Mouse (Mus musculus) myocyte (in vitro differentiated cells): ENCODE measurements at regions not wholly inside any gene's neighbourhood (a gene's known extent, or its start where the extent isn't known, plus 50 kb on each side); places are given as distances from the start of the nearest gene placed in this dataset.

Experiments used
- H3K27me3 ChIP-seq: one replicate; pipeline ENCODE4 v1.6.1; 2011; ENCODE audit not compliant: control insufficient read depth, insufficient read depth, insufficient read length
- H3K36me3 ChIP-seq: one replicate; pipeline ENCODE4 v1.6.1; 2011; ENCODE audit not compliant: control insufficient read depth, insufficient read depth
- H3K4me2 ChIP-seq: one replicate; pipeline ENCODE4 v1.6.1; 2011; ENCODE audit warnings: low read depth, control low read depth
- H3K4me3 ChIP-seq: one replicate; pipeline ENCODE4 v1.5.1; 2011; ENCODE audit warnings: mild to moderate bottlenecking, control low read depth, moderate library complexity
- H3K79me2 ChIP-seq: one replicate; pipeline ENCODE4 v1.6.1; 2011; ENCODE audit not compliant: control insufficient read depth, insufficient read depth
- H3ac ChIP-seq: one replicate; pipeline ENCODE4 v1.6.1; 2011; ENCODE audit not compliant: control insufficient read depth, insufficient read length
- CEBPB ChIP-seq: IDR thresholded peaks from 2 replicates; pipeline ENCODE4 v1.6.1; 2011; ENCODE audit warnings: mild to moderate bottlenecking, moderate library complexity; ENCODE audit not compliant: poor library complexity, insufficient read depth, severe bottlenecking
- E2F4 ChIP-seq: IDR thresholded peaks from one replicate; pipeline ENCODE4 v1.6.1; 2011; ENCODE audit warnings: mild to moderate bottlenecking, control low read depth, moderate library complexity; ENCODE audit not compliant: insufficient read depth
- MAX ChIP-seq: IDR thresholded peaks from one replicate; pipeline ENCODE4 v1.6.1; 2011; ENCODE audit warnings: low read depth, mild to moderate bottlenecking, control low read depth
- MYOD1 ChIP-seq, 3 experiments: IDR thresholded peaks; one replicate each; pipeline ENCODE4 v1.6.1; 2011; ENCODE audit warnings: control low read depth in 2 of 3, low read depth in 2 of 3, mild to moderate bottlenecking in 2 of 3, moderate library complexity in 1 of 3; ENCODE audit not compliant: insufficient read length in 2 of 3, control insufficient read depth in 1 of 3
- MYOG ChIP-seq, 3 experiments: IDR thresholded peaks; one replicate each; pipeline ENCODE4 v1.6.1; 2011; ENCODE audit warnings: control low read depth in 2 of 3, low read depth in 2 of 3, mild to moderate bottlenecking in 2 of 3; ENCODE audit not compliant: insufficient read length in 2 of 3, control insufficient read depth in 1 of 3, insufficient read depth in 1 of 3
- POLR2A ChIP-seq: IDR thresholded peaks from one replicate; pipeline ENCODE4 v1.6.1; 2011; ENCODE audit warnings: low read depth, mild to moderate bottlenecking, control low read depth, moderate library complexity; ENCODE audit not compliant: insufficient read length
- POLR2AphosphoS2 ChIP-seq: IDR thresholded peaks from one replicate; pipeline ENCODE4 v1.6.1; 2011; ENCODE audit warnings: low read depth, control low read depth; ENCODE audit not compliant: insufficient read length
- REST ChIP-seq: IDR thresholded peaks from one replicate; pipeline ENCODE4 v1.6.1; 2011; ENCODE audit warnings: mild to moderate bottlenecking, control low read depth, moderate library complexity; ENCODE audit not compliant: insufficient read depth, insufficient read length
- SRF ChIP-seq: IDR thresholded peaks from one replicate; pipeline ENCODE4 v1.6.1; 2011; ENCODE audit warnings: low read depth; ENCODE audit not compliant: control insufficient read depth, insufficient read length
- TCF12 ChIP-seq: IDR thresholded peaks from one replicate; pipeline ENCODE4 v1.6.1; 2011; ENCODE audit warnings: mild to moderate bottlenecking, control low read depth; ENCODE audit not compliant: poor library complexity, insufficient read depth, severe bottlenecking
- TCF3 ChIP-seq: IDR thresholded peaks from one replicate; pipeline ENCODE4 v1.6.1; 2011; ENCODE audit warnings: low read depth, control low read depth; ENCODE audit not compliant: insufficient read length
- USF1 ChIP-seq: IDR thresholded peaks from one replicate; pipeline ENCODE4 v1.6.1; 2011; ENCODE audit warnings: low read depth, mild to moderate bottlenecking, control low read depth, moderate library complexity

- TF ChIP-seq MYOD1 (IDR thresholded peaks at IDR 0.05; ENCODE audit: control insufficient read depth in 1 of 3, insufficient read length in 2 of 3, low read depth in 2 of 3), result no peak
- no peak for TF ChIP-seq SRF
- no peak for TF ChIP-seq POLR2AphosphoS2
- no peak for TF ChIP-seq POLR2A
- TF ChIP-seq REST, result no peak
- no peak for TF ChIP-seq USF1
- TF ChIP-seq CEBPB, result no peak
- TF ChIP-seq TCF12, result no peak
- no peak for TF ChIP-seq MAX
- TF ChIP-seq E2F4, result no peak
- no peak for TF ChIP-seq MYOG (IDR thresholded peaks at IDR 0.05; ENCODE audit: control insufficient read depth in 1 of 3, insufficient read depth in 1 of 3, insufficient read length in 2 of 3, low read depth in 2 of 3)
- TF ChIP-seq TCF3, result no peak
- no peak overlapping the region for H3K4me2 ChIP-seq
- no peaks in the 10 kb centered on the region for H3K27me3 ChIP-seq
- no peaks in the 10 kb centered on the region for H3K79me2 ChIP-seq
- no peaks in the 10 kb centered on the region for H3K36me3 ChIP-seq
- H3K4me3 ChIP-seq, result no peak overlapping the region
- H3ac ChIP-seq, result no peak overlapping the region
Observed at GRCm38 (mm10) chr1:119247117-119247516, 174.9 kb downstream of the Inhbb start.

DNA sequence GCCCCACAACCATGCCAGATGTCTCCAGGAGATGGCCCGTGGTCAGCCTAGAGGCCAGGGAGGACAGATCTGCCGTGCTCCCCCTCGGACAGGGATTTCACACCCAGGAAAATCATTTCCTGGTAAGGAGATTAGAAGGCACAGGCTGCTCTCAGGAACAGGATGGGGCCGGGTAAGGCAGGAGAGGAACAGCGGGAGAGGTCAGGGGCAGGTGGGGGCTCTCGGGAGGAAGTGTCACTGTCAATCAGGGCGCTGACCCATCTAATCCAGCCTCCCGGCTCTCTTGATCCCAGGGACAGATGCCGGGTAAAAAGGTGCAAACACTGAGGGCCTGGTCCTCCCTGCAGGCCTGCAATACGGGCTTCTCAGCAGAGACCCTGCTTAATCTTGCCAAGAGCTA is 183.6 kb downstream of the Inhbb start:
- Histone ChIP-seq H3K79me2 (no peaks in the 10 kb centered on the region), H3K36me3 (no peaks in the 10 kb centered on the region), H3K27me3 (no peaks in the 10 kb centered on the region), H3K4me2 (no peak overlapping the region), H3K4me3 (no peak overlapping the region), H3ac (no peak overlapping the region)
- TF ChIP-seq SRF, result no peak
- TF ChIP-seq REST, result no peak
- no peak for TF ChIP-seq E2F4
- no peak for TF ChIP-seq POLR2A
- no peak for TF ChIP-seq TCF3
- TF ChIP-seq MAX, result no peak
- TF ChIP-seq TCF12, result no peak
- TF ChIP-seq POLR2AphosphoS2, result no peak
- no peak for TF ChIP-seq MYOD1 (IDR thresholded peaks at IDR 0.05; ENCODE audit: control insufficient read depth in 1 of 3, insufficient read length in 2 of 3, low read depth in 2 of 3)
- TF ChIP-seq USF1, result no peak
- no peak for TF ChIP-seq MYOG (IDR thresholded peaks at IDR 0.05; ENCODE audit: control insufficient read depth in 1 of 3, insufficient read depth in 1 of 3, insufficient read length in 2 of 3, low read depth in 2 of 3)
- TF ChIP-seq CEBPB, result no peak

DNA sequence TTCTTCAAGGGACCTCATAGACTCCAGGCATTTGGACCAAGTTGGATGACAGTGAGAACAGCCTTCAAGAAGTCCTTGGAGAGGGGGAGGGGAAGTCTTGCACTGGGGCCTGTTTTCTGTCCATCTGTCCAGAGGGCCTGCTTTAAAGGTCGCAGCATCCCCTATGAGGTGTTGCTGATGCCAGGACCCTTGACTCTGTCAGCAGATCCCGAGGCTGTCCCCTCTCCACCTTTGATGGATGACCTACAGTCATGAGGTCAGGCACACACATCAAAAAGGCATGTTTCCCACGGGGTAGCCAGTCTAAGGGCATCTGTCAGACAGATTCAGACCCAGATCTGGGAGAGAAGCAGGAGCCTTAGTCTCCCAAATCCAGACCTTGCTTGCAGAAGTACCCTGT is 183.4 kb upstream of the Gli2 start:
- Histone ChIP-seq H3ac (no peak overlapping the region), H3K4me2 (no peak overlapping the region), H3K4me3 (no peak overlapping the region), H3K79me2 (no peaks in the 10 kb centered on the region), H3K27me3 (no peaks in the 10 kb centered on the region), H3K36me3 (no peaks in the 10 kb centered on the region)
- no peak for TF ChIP-seq TCF3
- no peak for TF ChIP-seq POLR2A
- TF ChIP-seq CEBPB, result no peak
- TF ChIP-seq MAX, result no peak
- no peak for TF ChIP-seq SRF

DNA sequence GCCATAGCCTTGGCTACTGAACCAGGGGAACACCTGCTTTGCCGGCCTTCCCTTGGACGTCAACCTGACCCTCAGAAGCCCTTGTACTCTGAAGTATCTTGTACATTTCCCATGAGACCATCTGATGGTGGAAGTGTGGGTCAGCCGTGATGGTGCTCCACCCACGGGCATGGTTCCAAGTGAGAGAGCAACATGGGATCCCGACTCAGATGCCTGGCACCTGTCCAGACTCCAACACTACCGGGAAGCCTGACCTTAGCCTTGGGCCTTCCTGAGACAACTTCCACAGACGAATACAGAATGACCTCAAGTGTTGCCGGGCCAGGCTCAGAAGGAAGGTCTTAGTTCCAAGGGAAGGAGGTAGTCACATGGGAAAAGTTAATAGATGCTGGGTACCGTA is 181.0 kb upstream of the Gli2 start:
- no peaks in the 10 kb centered on the region for H3K36me3 ChIP-seq
- no peak for TF ChIP-seq POLR2A
- TF ChIP-seq MYOG (IDR thresholded peaks at IDR 0.05; ENCODE audit: control insufficient read depth in 1 of 3, insufficient read depth in 1 of 3, insufficient read length in 2 of 3, low read depth in 2 of 3), result no peak
- TF ChIP-seq TCF3, result no peak
- TF ChIP-seq MAX, result no peak
- TF ChIP-seq CEBPB, result no peak
- no peak for TF ChIP-seq SRF
- TF ChIP-seq REST, result no peak
- H3ac ChIP-seq, result no peak overlapping the region
- no peaks in the 10 kb centered on the region for H3K27me3 ChIP-seq
- H3K4me3 ChIP-seq, result no peak overlapping the region
- no peak overlapping the region for H3K4me2 ChIP-seq
- H3K79me2 ChIP-seq, result no peaks in the 10 kb centered on the region

DNA sequence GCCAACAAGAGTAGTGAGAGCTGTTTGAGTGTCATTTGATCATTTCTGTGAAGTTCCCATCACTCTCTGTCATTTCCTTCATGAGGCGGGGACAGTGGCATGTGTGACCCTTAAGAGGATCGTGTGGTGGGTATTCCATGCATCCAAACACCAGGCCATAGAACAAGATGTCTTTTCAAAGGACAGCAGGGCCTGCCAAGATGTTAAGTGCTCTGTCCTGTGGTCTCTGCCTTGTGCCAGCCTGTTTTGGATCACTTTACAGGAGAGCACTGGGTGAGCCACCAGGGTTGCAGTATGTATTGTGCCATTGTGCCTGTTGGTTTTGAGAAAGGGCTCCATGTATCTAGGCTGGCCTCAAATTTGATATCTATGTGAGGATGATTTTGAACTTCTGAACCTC is 173.6 kb upstream of the Gli2 start:
- TF ChIP-seq E2F4 (no peak), MYOG (IDR thresholded peaks at IDR 0.05; ENCODE audit: control insufficient read depth in 1 of 3, insufficient read depth in 1 of 3, insufficient read length in 2 of 3, low read depth in 2 of 3) (no peak), CEBPB (no peak)
- no peak overlapping the region for H3K4me2 ChIP-seq
- H3K4me3 ChIP-seq, result no peak overlapping the region
- no peaks in the 10 kb centered on the region for H3K79me2 ChIP-seq
- no peaks in the 10 kb centered on the region for H3K36me3 ChIP-seq
- H3K27me3 ChIP-seq, result no peaks in the 10 kb centered on the region
- no peak overlapping the region for H3ac ChIP-seq
